Mouse (Mus musculus): ENCODE results near the gene Tpx2. TPM values are rescaled to one million over a fixed set of nuclear protein-coding genes. Genes with fewer than 3 reads are reported as not detected.

Tpx2 gene
- polyA plus RNA-seq, 1 experiment: 1.2 TPM

GRCm38 (mm10) chr2:152943568-152943967, 95.8 kb downstream of the Tpx2 start:
- 22% methylated on average over 8 of the region's 8 CpGs for WGBS

GRCm38 (mm10) chr2:152944013-152944412, 96.2 kb downstream of the Tpx2 start:
- H3K4me3 ChIP-seq (replicated peaks; ENCODE audit: insufficient read depth, low read depth, low read length): no peak overlapping the region

More at GRCm38 (mm10) chr2:152943568-152943967, 95.8 kb downstream of the Tpx2 start:
- H3K27ac ChIP-seq (ENCODE audit: insufficient read depth, low read length): no peak overlapping the region
- H3K27me3 ChIP-seq (ENCODE audit: control insufficient read depth, insufficient read depth, low read length): no peaks in the 10 kb centered on the region
- TF ChIP-seq POLR2A (IDR thresholded peaks at IDR 0.05; ENCODE audit: borderline replicate concordance, insufficient read depth, low read length): no peak
- TF ChIP-seq CTCF (IDR thresholded peaks at IDR 0.05; ENCODE audit: borderline replicate concordance, insufficient read depth, low read depth, low read length): no peak
- peak overlapping the region; percentile 2 for H3K4me3 ChIP-seq (replicated peaks; ENCODE audit: insufficient read depth, low read depth, low read length)
- peaks cover 9% of the 10 kb centered on the region; the same call in 1 of the 2 replicates for H3K4me1 ChIP-seq (ENCODE audit: control insufficient read depth, insufficient read depth, low read length)
- DNase-seq: no peak

More at GRCm38 (mm10) chr2:152944013-152944412, 96.2 kb downstream of the Tpx2 start:
- H3K27ac ChIP-seq (ENCODE audit: insufficient read depth, low read length): no peak overlapping the region
- WGBS: 66% methylated on average over 9 of the region's 9 CpGs
- H3K4me1 ChIP-seq (ENCODE audit: control insufficient read depth, insufficient read depth, low read length): peaks cover 13% of the 10 kb centered on the region
- no peak for DNase-seq
- no peaks in the 10 kb centered on the region for H3K27me3 ChIP-seq (ENCODE audit: control insufficient read depth, insufficient read depth, low read length)
- TF ChIP-seq CTCF (IDR thresholded peaks at IDR 0.05; ENCODE audit: borderline replicate concordance, insufficient read depth, low read depth, low read length): no peak
- TF ChIP-seq POLR2A (IDR thresholded peaks at IDR 0.05; ENCODE audit: borderline replicate concordance, insufficient read depth, low read length): no peak

Other genes with a start within 250 kb of the Tpx2 start
- gene Defb45, start 248.6 kb upstream of the Tpx2 start, polyA plus RNA-seq (2012; rRNA removed): not detected in 2 replicates
- not detected in 2 replicates for gene Defb36, start 243.6 kb upstream of the Tpx2 start, polyA plus RNA-seq (2012; rRNA removed)
- not detected in 2 replicates for gene Defb25, start 224.9 kb upstream of the Tpx2 start, polyA plus RNA-seq (2012; rRNA removed)
- gene Rem1, start 221.0 kb upstream of the Tpx2 start, polyA plus RNA-seq (2012; rRNA removed): 0.76 and 0.90 TPM in 2 replicates
- 80.5 and 83.5 TPM in 2 replicates for gene H13, start 178.5 kb upstream of the Tpx2 start, polyA plus RNA-seq (2012; rRNA removed)
- 19.2 and 19.9 TPM in 2 replicates for gene Mcts2, start 160.9 kb upstream of the Tpx2 start, polyA plus RNA-seq (2012; rRNA removed)
- 63.8 and 68.7 TPM in 2 replicates for gene Id1, start 111.7 kb upstream of the Tpx2 start, polyA plus RNA-seq (2012; rRNA removed)
- gene Cox4i2, start 93.8 kb upstream of the Tpx2 start, polyA plus RNA-seq (2012; rRNA removed): 9.2 and 9.7 TPM in 2 replicates
- 141 and 142 TPM in 2 replicates for gene Bcl2l1, start 16.2 kb upstream of the Tpx2 start, polyA plus RNA-seq (2012; rRNA removed)
- not detected in 2 replicates for gene Mylk2, start 63.4 kb downstream of the Tpx2 start, polyA plus RNA-seq (2012; rRNA removed)
- gene Foxs1, start 85.2 kb downstream of the Tpx2 start, polyA plus RNA-seq (2012; rRNA removed): 1.2 and 1.9 TPM in 2 replicates
- 73.1 and 73.6 TPM in 2 replicates for gene Dusp15, start 103.7 kb downstream of the Tpx2 start, polyA plus RNA-seq (2012; rRNA removed)
- 4.6 and 4.8 TPM in 2 replicates for gene Ttll9, start 114.5 kb downstream of the Tpx2 start, polyA plus RNA-seq (2012; rRNA removed)
- gene Pdrg1, start 167.5 kb downstream of the Tpx2 start, polyA plus RNA-seq (2012; rRNA removed): 131 and 133 TPM in 2 replicates
- gene Xkr7, start 183.9 kb downstream of the Tpx2 start, polyA plus RNA-seq (2012; rRNA removed): 9.5 and 11.6 TPM in 2 replicates
- gene Ccm2l, start 218.0 kb downstream of the Tpx2 start, polyA plus RNA-seq (2012; rRNA removed): 9.0 and 11.4 TPM in 2 replicates

All from cerebellum, adult 2 months (tissue).